11 mouse cellular contexts compared by ENCODE assay signal in genomic region chr1:189081267-189081666, GRCm38 (mm10).
DNase-seq lines count a peak whose midpoint lies in the region; ATAC-seq and TF ChIP-seq lines count a peak whose summit lies in the region.
"Had no signal": no experiment of that assay in that cellular context is flagged by ENCODE, and none has a peak within 500 bp of the region (broad histone marks: within the 10 kb centered on the region; RNA-seq: fewer than 3 reads in every experiment).

No protein-coding gene starts in this region.

- H3K9me3 ChIP-seq in forebrain, embryonic 16.5 days (ENCODE audit: control insufficient read depth, low read length), result peaks cover 7% of the 10 kb centered on the region
- H3K9me3 ChIP-seq in forebrain, embryonic 11.5 days (ENCODE audit: control insufficient read depth, low read length), result no peaks in the 10 kb centered on the region
- peaks cover 3% of the 10 kb centered on the region; the same call in 1 of the 2 replicates for H3K9me3 ChIP-seq in hindbrain, embryonic 12.5 days (replicated peaks)
- peaks cover 8% of the 10 kb centered on the region; the same call in 1 of the 2 replicates for H3K9me3 ChIP-seq in hindbrain, postnatal 0 days (ENCODE audit: low read length)
- H3K9me3 ChIP-seq in neural tube, embryonic 15.5 days (replicated peaks), result no peaks in the 10 kb centered on the region; the same call in 1 of the 2 replicates
- H3K9me3 ChIP-seq: liver, embryonic 12.5 days had no signal

- H3K4me1 ChIP-seq in forebrain, embryonic 16.5 days (replicated peaks; ENCODE audit: control insufficient read depth, insufficient read depth, low read length), result peaks cover 11% of the 10 kb centered on the region
- no peaks in the 10 kb centered on the region for H3K4me1 ChIP-seq in forebrain, embryonic 11.5 days (replicated peaks; ENCODE audit: control insufficient read depth, insufficient read depth, low read length)
- H3K4me1 ChIP-seq in hindbrain, embryonic 12.5 days, result no peaks in the 10 kb centered on the region; the same call in 1 of the 2 replicates
- peaks cover 6% of the 10 kb centered on the region; the same call in 1 of the 2 replicates for H3K4me1 ChIP-seq in hindbrain, postnatal 0 days (ENCODE audit: insufficient read depth, low read length)
- H3K4me1 ChIP-seq in neural tube, embryonic 15.5 days, result peaks cover 4% of the 10 kb centered on the region
- H3K4me1 ChIP-seq: liver, embryonic 12.5 days; neural tube, embryonic 12.5 days had no signal

- peak; percentile 24; the same call in 1 of the 2 replicates for ATAC-seq in forebrain, embryonic 16.5 days
- no peak for ATAC-seq in forebrain, embryonic 11.5 days (replicated peaks; ENCODE audit: low FRiP score)
- no peak for ATAC-seq in hindbrain, embryonic 12.5 days (ENCODE audit: low FRiP score)
- ATAC-seq in hindbrain, postnatal 0 days, result no peak
- no peak for ATAC-seq in neural tube, embryonic 15.5 days (ENCODE audit: low FRiP score)

- no peak overlapping the region for H3K4me2 ChIP-seq in forebrain, embryonic 16.5 days (ENCODE audit: low read length)
- H3K4me2 ChIP-seq in forebrain, embryonic 11.5 days (ENCODE audit: low read depth, low read length, severe bottlenecking), result no peak overlapping the region
- H3K4me2 ChIP-seq in hindbrain, embryonic 12.5 days (replicated peaks), result 0 out of 2 replicates have a peak overlapping the region, but pooled peaks have one; percentile 30
- no peak overlapping the region for H3K4me2 ChIP-seq in hindbrain, postnatal 0 days (ENCODE audit: low read depth, low read length)
- H3K4me2 ChIP-seq in neural tube, embryonic 15.5 days, result no peak overlapping the region; the same call in 1 of the 2 replicates
- H3K4me2 ChIP-seq: liver, embryonic 12.5 days; midbrain, embryonic 13.5 days had no signal

- no peak overlapping the region for H3K9ac ChIP-seq in forebrain, embryonic 16.5 days (replicated peaks; ENCODE audit: low read depth, low read length)
- no peak overlapping the region for H3K9ac ChIP-seq in forebrain, embryonic 11.5 days (ENCODE audit: low read length)
- H3K9ac ChIP-seq in hindbrain, embryonic 12.5 days, result no peak overlapping the region
- H3K9ac ChIP-seq in hindbrain, postnatal 0 days (replicated peaks; ENCODE audit: low read length), result no peak overlapping the region
- no peak overlapping the region for H3K9ac ChIP-seq in neural tube, embryonic 15.5 days (replicated peaks)
- H3K9ac ChIP-seq: liver, embryonic 12.5 days; midbrain, embryonic 13.5 days; neural tube, embryonic 12.5 days had no signal

- H3K27me3 ChIP-seq in forebrain, embryonic 16.5 days (replicated peaks; ENCODE audit: control insufficient read depth, insufficient read depth, low read length), result no peaks in the 10 kb centered on the region
- no peaks in the 10 kb centered on the region for H3K27me3 ChIP-seq in forebrain, embryonic 11.5 days (ENCODE audit: control insufficient read depth, insufficient read depth, low read length)
- no peaks in the 10 kb centered on the region for H3K27me3 ChIP-seq in hindbrain, embryonic 12.5 days
- H3K27me3 ChIP-seq in hindbrain, postnatal 0 days (ENCODE audit: insufficient read depth, low read length), result no peaks in the 10 kb centered on the region
- H3K27me3 ChIP-seq in neural tube, embryonic 15.5 days (replicated peaks), result no peaks in the 10 kb centered on the region
- H3K27me3 ChIP-seq: liver, embryonic 12.5 days; midbrain, embryonic 13.5 days; neural tube, embryonic 12.5 days had no signal

- H3K27ac ChIP-seq in forebrain, embryonic 16.5 days (ENCODE audit: low read length), result peak overlapping the region; percentile 60
- H3K27ac ChIP-seq in forebrain, embryonic 11.5 days (ENCODE audit: low read depth, low read length), result no peak overlapping the region
- no peak overlapping the region for H3K27ac ChIP-seq in hindbrain, embryonic 12.5 days
- no peak overlapping the region for H3K27ac ChIP-seq in hindbrain, postnatal 0 days
- peak overlapping the region; percentile 48; the same call in 1 of the 2 replicates for H3K27ac ChIP-seq in neural tube, embryonic 15.5 days (replicated peaks)
- H3K27ac ChIP-seq: liver, embryonic 12.5 days; midbrain, embryonic 13.5 days; neural tube, embryonic 12.5 days had no signal

- no peak overlapping the region for H3K4me3 ChIP-seq in forebrain, embryonic 16.5 days (replicated peaks; ENCODE audit: low read length)
- no peak overlapping the region for H3K4me3 ChIP-seq in forebrain, embryonic 11.5 days (ENCODE audit: low read depth, low read length)
- H3K4me3 ChIP-seq in hindbrain, embryonic 12.5 days, result no peak overlapping the region
- no peak overlapping the region for H3K4me3 ChIP-seq in hindbrain, postnatal 0 days (ENCODE audit: low read length)
- H3K4me3 ChIP-seq in neural tube, embryonic 15.5 days (replicated peaks), result no peak overlapping the region
- H3K4me3 ChIP-seq: liver, embryonic 12.5 days; midbrain, embryonic 13.5 days; neural tube, embryonic 12.5 days had no signal

- no peaks in the 10 kb centered on the region for H3K36me3 ChIP-seq in forebrain, embryonic 16.5 days (ENCODE audit: control insufficient read depth, insufficient read depth)
- H3K36me3 ChIP-seq in forebrain, embryonic 11.5 days (ENCODE audit: control insufficient read depth, insufficient read depth, low read length), result no peaks in the 10 kb centered on the region
- no peaks in the 10 kb centered on the region for H3K36me3 ChIP-seq in hindbrain, embryonic 12.5 days
- H3K36me3 ChIP-seq in hindbrain, postnatal 0 days (ENCODE audit: insufficient read depth, low read length), result no peaks in the 10 kb centered on the region
- no peaks in the 10 kb centered on the region for H3K36me3 ChIP-seq in neural tube, embryonic 15.5 days
- H3K36me3 ChIP-seq: liver, embryonic 12.5 days; midbrain, embryonic 13.5 days; neural tube, embryonic 12.5 days had no signal

- WGBS in forebrain, embryonic 16.5 days, result 51% methylated on average over 2 of the region's 2 CpGs
- 69% methylated on average over 2 of the region's 2 CpGs for WGBS in forebrain, embryonic 11.5 days
- WGBS in hindbrain, embryonic 12.5 days, result 35% methylated on average over 2 of the region's 2 CpGs
- WGBS in hindbrain, postnatal 0 days, result 36% methylated on average over 2 of the region's 2 CpGs
- WGBS in neural tube, embryonic 15.5 days, result 26% methylated on average over 2 of the region's 2 CpGs

- TF ChIP-seq CTCF in hindbrain, postnatal 0 days (IDR thresholded peaks at IDR 0.05; ENCODE audit: low read depth), result no peak

- no peak for DNase-seq in forebrain, embryonic 11.5 days (ENCODE audit: low spot score)
- DNase-seq in hindbrain, postnatal 0 days (ENCODE audit: low spot score), result no peak
- DNase-seq in neural tube, embryonic 10.5 days (ENCODE audit: extremely low spot score, low spot score), result no peak
- DNase-seq in urinary bladder, postnatal 36 days (ENCODE audit: low spot score in 2 of 2), result no peak
- DNase-seq in cerebellum, adult 11 months, result no peak

Comparison
In these comparisons a context has a peak if more than half of its experiments do, and no peak if none do; other contexts are left out.
1. H3K27ac ChIP-seq: peak in forebrain, embryonic 16.5 days (single experiment) and neural tube, embryonic 15.5 days (single experiment); none in forebrain, embryonic 11.5 days (single experiment), hindbrain, embryonic 12.5 days (single experiment) and hindbrain, postnatal 0 days (single experiment).